Mouse (Mus musculus) lung, postnatal 0 days (tissue): Measurements from ENCODE around the gene Gm49776. TPM values are rescaled to one million over a fixed set of nuclear protein-coding genes. Genes with fewer than 3 reads are reported as not detected.

Experiments
- ATAC-seq: fragments of 200-750 bp; cut with Nextera tagmentation; 2 replicates; pipeline ENCODE4 v1.8.0; 2017; ENCODE audit warnings: moderate library complexity
- DNase-seq: peaks from one replicate; pipeline ENCODE4 v3.0.0-alpha.2; 2016; ENCODE audit warnings: low spot score
- H3K27ac ChIP-seq: fragments of 300-500 bp; sonication (generic); 2 replicates; pipeline ENCODE4 v1.5.1; 2014; ENCODE audit warnings: antibody characterized with exemption, mild to moderate bottlenecking, low read length, mixed read lengths
- H3K27me3 ChIP-seq: fragments of 300-500 bp; sonication (generic); replicated peaks from 2 replicates; pipeline ENCODE4 v1.6.1; 2014; ENCODE audit warnings: low read length, mixed read lengths; ENCODE audit not compliant: insufficient read depth
- H3K36me3 ChIP-seq: fragments of 300-500 bp; sonication (generic); 2 replicates; pipeline ENCODE4 v1.6.1; 2014; ENCODE audit warnings: low read length, mixed read lengths; ENCODE audit not compliant: insufficient read depth
- H3K4me1 ChIP-seq: fragments of 300-500 bp; sonication (generic); 2 replicates; pipeline ENCODE4 v1.6.1; 2014; ENCODE audit warnings: antibody characterized with exemption, low read depth, low read length, mixed read lengths; ENCODE audit not compliant: insufficient read depth
- H3K4me2 ChIP-seq: fragments of 300-500 bp; sonication (generic); replicated peaks from 2 replicates; pipeline ENCODE4 v1.6.1; 2014; ENCODE audit warnings: low read depth, mild to moderate bottlenecking, low read length, moderate library complexity, mixed read lengths
- H3K4me3 ChIP-seq: fragments of 300-500 bp; sonication (generic); 2 replicates; pipeline ENCODE4 v1.5.1; 2014; ENCODE audit warnings: low read depth, low read length
- H3K9ac ChIP-seq: fragments of 300-500 bp; sonication (generic); replicated peaks from 2 replicates; pipeline ENCODE4 v1.6.1; 2014; ENCODE audit warnings: low read depth, mild to moderate bottlenecking
- H3K9me3 ChIP-seq: fragments of 300-500 bp; sonication (generic); 2 replicates; pipeline ENCODE4 v1.6.1; 2016; ENCODE audit warnings: low read length, mixed read lengths
- CTCF ChIP-seq: IDR thresholded peaks from 2 replicates; pipeline ENCODE4 v1.5.1; 2016; ENCODE audit warnings: antibody characterized with exemption, mild to moderate bottlenecking
- EP300 ChIP-seq: IDR thresholded peaks from 2 replicates; pipeline ENCODE4 v1.6.1; 2016; ENCODE audit warnings: antibody characterized with exemption, mild to moderate bottlenecking, control low read depth
- WGBS: fragments of 180-500 bp; shearing (Covaris S2); extraction: QIAGEN DNeasy Blood & Tissue Kit; methylation state at CpG from one replicate; pipeline ENCODE4 v1.1.7; 2014; 5-methylcytosine and 5-hydroxymethylcytosine counted together
- polyA plus RNA-seq: library from polyadenylated mRNA; unstranded; fragments of >200 nt; fragmentation: Nextera tagmentation; extraction: Ambion mirVana; gene quantifications from 2 replicates; pipeline ENCODE4 v1.2.1, GENCODE M21; 2015

The Gm49776 gene
- polyA plus RNA-seq, 1 experiment from 2014 or later: 2.5 TPM

GRCm38 (mm10) chr16:18268182-18268581 lies 10.1 kb upstream of the Gm49776 start:
- Histone ChIP-seq H3K9ac (no peak overlapping the region), H3K4me1 (no peaks in the 10 kb centered on the region), H3K4me3 (no peak overlapping the region), H3K27me3 (no peaks in the 10 kb centered on the region), H3K9me3 (no peaks in the 10 kb centered on the region), H3K4me2 (no peak overlapping the region), H3K27ac (no peak overlapping the region), H3K36me3 (peaks cover 27% of the 10 kb centered on the region)
- DNase-seq (peak; percentile 32), ATAC-seq (no peak)
- WGBS: 78% methylated on average over 5 of the region's 5 CpGs
- peak; percentile 54 for TF ChIP-seq CTCF
- no peak for TF ChIP-seq EP300

- H3K4me1 ChIP-seq: no peaks in the 10 kb centered on the region
- DNase-seq (no peak), ATAC-seq (no peak)
- H3K9ac ChIP-seq: no peak overlapping the region
- H3K4me2 ChIP-seq: no peak overlapping the region
- no peak overlapping the region for H3K27ac ChIP-seq
- no peaks in the 10 kb centered on the region for H3K27me3 ChIP-seq
- H3K4me3 ChIP-seq: no peak overlapping the region
- no peak for TF ChIP-seq EP300
- TF ChIP-seq CTCF: no peak
- WGBS: 81% methylated on average over 2 of the region's 2 CpGs
- H3K36me3 ChIP-seq: peaks cover 38% of the 10 kb centered on the region
- H3K9me3 ChIP-seq: no peaks in the 10 kb centered on the region
These were observed 6.9 kb upstream of the Gm49776 start for GRCm38 (mm10) chr16:18265024-18265423.

- Histone ChIP-seq H3K4me2 (no peak overlapping the region), H3K9me3 (no peaks in the 10 kb centered on the region), H3K36me3 (peaks cover 38% of the 10 kb centered on the region; the same call in 1 of the 2 replicates), H3K9ac (no peak overlapping the region), H3K4me1 (peaks cover 12% of the 10 kb centered on the region), H3K4me3 (no peak overlapping the region), H3K27me3 (no peaks in the 10 kb centered on the region), H3K27ac (no peak overlapping the region)
- no peak for DNase-seq
- WGBS: 82% methylated on average over 1 of the region's 1 CpGs
- no peak for TF ChIP-seq CTCF
- no peak for TF ChIP-seq EP300
- ATAC-seq: no peak
These were observed 4.3 kb downstream of the Gm49776 start for GRCm38 (mm10) chr16:18253866-18254265.

GRCm38 (mm10) chr16:18252736-18253135 lies 5.4 kb downstream of the Gm49776 start:
- WGBS: 80% methylated on average over 6 of the region's 6 CpGs
- DNase-seq (no peak), ATAC-seq (no peak)
- Histone ChIP-seq H3K9me3 (no peaks in the 10 kb centered on the region), H3K36me3 (peaks cover 30% of the 10 kb centered on the region; the same call in 1 of the 2 replicates), H3K9ac (no peak overlapping the region), H3K4me3 (no peak overlapping the region), H3K4me2 (no peak overlapping the region), H3K27me3 (no peaks in the 10 kb centered on the region), H3K27ac (no peak overlapping the region), H3K4me1 (peaks cover 12% of the 10 kb centered on the region)
- TF ChIP-seq CTCF (no peak), EP300 (no peak)

GRCm38 (mm10) chr16:18250828-18251790 lies 7.0 kb downstream of the Gm49776 start:
- ATAC-seq: no peak

GRCm38 (mm10) chr16:18250231-18250630 lies 7.9 kb downstream of the Gm49776 start:
- no peak overlapping the region for H3K27ac ChIP-seq
- H3K9ac ChIP-seq: peak overlapping the region; percentile 74; the same call in 1 of the 2 replicates
- H3K4me1 ChIP-seq: peaks cover 14% of the 10 kb centered on the region
- DNase-seq (no peak), ATAC-seq (no peak)
- no peak overlapping the region for H3K4me3 ChIP-seq
- no peaks in the 10 kb centered on the region for H3K27me3 ChIP-seq
- no peaks in the 10 kb centered on the region for H3K9me3 ChIP-seq
- H3K36me3 ChIP-seq: peaks cover 20% of the 10 kb centered on the region; the same call in 1 of the 2 replicates
- TF ChIP-seq EP300 (no peak), CTCF (no peak)
- 49% methylated on average over 4 of the region's 4 CpGs for WGBS
- peak overlapping the region; percentile 96; the same call in 1 of the 2 replicates for H3K4me2 ChIP-seq

More at GRCm38 (mm10) chr16:18250828-18251790, 7.0 kb downstream of the Gm49776 start:
- Histone ChIP-seq H3K4me1 (peaks cover 14% of the 10 kb centered on the region), H3K36me3 (peaks cover 16% of the 10 kb centered on the region; the same call in 1 of the 2 replicates), H3K9me3 (no peaks in the 10 kb centered on the region), H3K27ac (no peak overlapping the region), H3K4me3 (no peak overlapping the region), H3K4me2 (no peak overlapping the region), H3K9ac (no peak overlapping the region), H3K27me3 (no peaks in the 10 kb centered on the region)
- DNase-seq: no peak
- 49% methylated on average over 10 of the region's 10 CpGs for WGBS
- TF ChIP-seq CTCF (no peak), EP300 (no peak)
